ENCODE assay signal across 22 mouse cellular contexts in the genomic region with DNA sequence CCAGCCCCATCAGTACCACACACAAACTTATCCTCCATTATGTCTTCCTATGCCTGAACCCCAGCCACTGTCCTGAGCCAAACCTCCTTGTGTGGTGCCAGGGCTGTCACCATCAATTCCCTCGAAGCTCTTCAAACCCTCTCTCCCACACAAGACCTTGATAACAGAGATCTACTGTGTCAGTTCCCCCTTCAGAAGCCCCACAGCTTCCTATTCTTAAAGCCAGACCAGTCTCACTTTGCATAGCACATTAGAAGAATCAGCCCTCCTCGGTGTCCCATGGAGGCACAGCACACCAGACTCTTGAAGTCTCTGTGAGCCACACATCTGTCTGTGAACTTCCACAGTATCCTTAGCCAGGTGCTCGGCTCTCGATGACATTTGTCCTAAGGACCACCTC. TPM values are rescaled to one million over a fixed set of nuclear protein-coding genes. Genes with fewer than 3 reads are reported as not detected.
DNase-seq lines count a peak whose midpoint lies in the region; ATAC-seq and TF ChIP-seq lines count a peak whose summit lies in the region.
"Had no signal": no experiment of that assay in that cellular context is flagged by ENCODE, and none has a peak within 500 bp of the region (broad histone marks: within the 10 kb centered on the region; RNA-seq: fewer than 3 reads in every experiment).

No protein-coding gene starts in this region.

- H3K4me1 ChIP-seq in forebrain, embryonic 12.5 days = peaks cover 15% of the 10 kb centered on the region
- H3K4me1 ChIP-seq in forebrain, embryonic 16.5 days (replicated peaks; ENCODE audit: control insufficient read depth, insufficient read depth, low read length) = peaks cover 14% of the 10 kb centered on the region

- H3K27ac ChIP-seq in forebrain, embryonic 12.5 days = peak overlapping the region; percentile 51; the same call in 1 of the 2 replicates
- no peak overlapping the region for H3K27ac ChIP-seq in forebrain, embryonic 16.5 days (ENCODE audit: low read length)
- peak overlapping the region; percentile 43; the same call in 1 of the 2 replicates for H3K27ac ChIP-seq in layer of hippocampus, adult 2 months
- H3K27ac ChIP-seq: midbrain, embryonic 15.5 days; neural tube, embryonic 12.5 days had no signal

- H3K36me3 ChIP-seq in forebrain, embryonic 12.5 days (replicated peaks) = no peaks in the 10 kb centered on the region
- no peaks in the 10 kb centered on the region for H3K36me3 ChIP-seq in forebrain, embryonic 16.5 days (ENCODE audit: control insufficient read depth, insufficient read depth)
- H3K36me3 ChIP-seq: midbrain, embryonic 15.5 days; neural tube, embryonic 12.5 days had no signal

- H3K4me3 ChIP-seq in forebrain, embryonic 12.5 days (replicated peaks) = no peak overlapping the region
- H3K4me3 ChIP-seq in forebrain, embryonic 16.5 days (replicated peaks; ENCODE audit: low read length) = no peak overlapping the region
- H3K4me3 ChIP-seq in layer of hippocampus, adult 2 months = no peak overlapping the region
- H3K4me3 ChIP-seq: midbrain, embryonic 15.5 days; neural tube, embryonic 12.5 days had no signal

- H3K9ac ChIP-seq in forebrain, embryonic 12.5 days = no peak overlapping the region
- H3K9ac ChIP-seq in forebrain, embryonic 16.5 days (replicated peaks; ENCODE audit: low read depth, low read length) = no peak overlapping the region
- H3K9ac ChIP-seq: midbrain, embryonic 15.5 days; neural tube, embryonic 12.5 days had no signal

- TF ChIP-seq CTCF in layer of hippocampus, adult 2 months (conservative IDR thresholded peaks at IDR 0.05) = no peak

- DNase-seq in layer of hippocampus, adult 2 months (ENCODE audit: low spot score in 2 of 2) = no peak
- no peak for DNase-seq in layer of hippocampus, postnatal 14 days (ENCODE audit: low spot score in 2 of 2)
- DNase-seq in spleen, postnatal 36 days (ENCODE audit: low spot score in 2 of 2) = peak; percentile 49 to 63
- DNase-seq in spleen, adult 12 weeks (ENCODE audit: low spot score) = no peak
- no peak for DNase-seq in T-cell, adult 2 months (ENCODE audit: low spot score)
- no peak for DNase-seq in right cerebral cortex, postnatal 4 days
- DNase-seq: adrenal gland, postnatal 36 days; cerebellum, adult 11 months; cerebellum, adult 9-11 months; gastrocnemius, postnatal 36 days; kidney, adult 2 months; kidney, postnatal 14 days; layer of hippocampus, postnatal 36 days; lung, adult 18-20 months; lung, postnatal 14 days; right cerebral cortex, adult 18-20 months; thymus, postnatal 14 days had no signal

- H3K9me3 ChIP-seq in forebrain, embryonic 12.5 days = no peaks in the 10 kb centered on the region
- no peaks in the 10 kb centered on the region for H3K9me3 ChIP-seq in forebrain, embryonic 16.5 days (ENCODE audit: control insufficient read depth, low read length)
- H3K9me3 ChIP-seq: midbrain, embryonic 15.5 days; neural tube, embryonic 12.5 days had no signal

- ATAC-seq in forebrain, embryonic 12.5 days (ENCODE audit: low FRiP score) = peak; percentile 41; the same call in 1 of the 2 replicates
- ATAC-seq in forebrain, embryonic 16.5 days = no peak
- ATAC-seq: midbrain, embryonic 15.5 days had no signal

- 87% methylated on average over 4 of the region's 4 CpGs for WGBS in forebrain, embryonic 12.5 days
- 80% methylated on average over 4 of the region's 4 CpGs for WGBS in forebrain, embryonic 16.5 days

- H3K27me3 ChIP-seq in forebrain, embryonic 12.5 days = no peaks in the 10 kb centered on the region
- H3K27me3 ChIP-seq in forebrain, embryonic 16.5 days (replicated peaks; ENCODE audit: control insufficient read depth, insufficient read depth, low read length) = no peaks in the 10 kb centered on the region
- H3K27me3 ChIP-seq: midbrain, embryonic 15.5 days; neural tube, embryonic 12.5 days had no signal

- H3K4me2 ChIP-seq in forebrain, embryonic 12.5 days = no peak overlapping the region
- no peak overlapping the region for H3K4me2 ChIP-seq in forebrain, embryonic 16.5 days (ENCODE audit: low read length)
- H3K4me2 ChIP-seq: heart, embryonic 11.5 days; midbrain, embryonic 15.5 days; neural tube, embryonic 12.5 days had no signal

RNA-seq across cellular contexts. Expression of a gene that starts 41.6 kb away (rescaled TPM):
- polyA plus RNA-seq in forebrain, embryonic 12.5 days (2016; fragmentation: Nextera tagmentation; extraction: Ambion mirVana) = 14.9 and 15.5 TPM in 2 replicates
- polyA plus RNA-seq in forebrain, embryonic 16.5 days (2015; fragmentation: Nextera tagmentation; extraction: Ambion mirVana) = 31.8 and 34.3 TPM in 2 replicates
- 1,000 to 10,000 TPM; 1,009 to 1,066 TPM for total RNA-seq in layer of hippocampus, adult 2 months (2021)
- 100 to 1,000 TPM; 818 to 860 TPM for total RNA-seq in layer of hippocampus, postnatal 14 days (2021)

RNA-seq across cellular contexts. Expression of a gene that starts 55.9 kb away (rescaled TPM):
- polyA plus RNA-seq in forebrain, embryonic 12.5 days (2016; fragmentation: Nextera tagmentation; extraction: Ambion mirVana) = 125 and 134 TPM in 2 replicates
- polyA plus RNA-seq in forebrain, embryonic 16.5 days (2015; fragmentation: Nextera tagmentation; extraction: Ambion mirVana) = 85.6 and 93.2 TPM in 2 replicates
- total RNA-seq in layer of hippocampus, adult 2 months (2021) = 10 to 100 TPM; 34.9 to 39.8 TPM
- 10 to 100 TPM; 37.1 to 44.4 TPM for total RNA-seq in layer of hippocampus, postnatal 14 days (2021)

Comparison
In these comparisons a context has a peak if more than half of its experiments do, and no peak if none do; other contexts are left out.
1. DNase-seq: peak in spleen, postnatal 36 days (2 of 2); none in layer of hippocampus, adult 2 months (0 of 2), layer of hippocampus, postnatal 14 days (0 of 2), spleen, adult 12 weeks (single experiment), T-cell, adult 2 months (single experiment) and right cerebral cortex, postnatal 4 days (single experiment).